Mouse (Mus musculus): ENCODE data around the gene Nol4l.
"Not testable (repeated sequence)": the region's sequence is repeated elsewhere in the genome, so short reads cannot be mapped to it uniquely, and the experiment has no call there.

Gene Nol4l

DNA sequence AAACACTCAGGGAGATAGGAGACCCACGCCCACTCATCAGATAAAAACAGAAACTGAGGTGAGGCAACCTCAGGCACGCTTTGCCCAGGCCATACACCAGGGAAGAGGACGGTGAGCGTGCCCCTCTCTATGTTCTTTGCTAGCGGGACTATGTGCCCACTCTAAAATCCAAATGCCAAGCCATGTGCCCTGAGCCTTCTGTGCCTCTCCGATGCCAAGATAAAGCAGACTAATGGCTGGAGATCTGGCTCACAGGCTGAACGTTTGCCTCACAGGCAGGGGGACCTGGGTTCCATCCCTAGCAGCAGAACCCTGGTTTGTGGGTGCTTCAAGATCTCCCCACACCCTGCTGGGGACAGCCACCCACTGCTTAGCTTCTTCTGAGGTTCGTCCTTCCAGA, 19.6 kb downstream of the Nol4l start:
- DNase-seq: no peak

DNA sequence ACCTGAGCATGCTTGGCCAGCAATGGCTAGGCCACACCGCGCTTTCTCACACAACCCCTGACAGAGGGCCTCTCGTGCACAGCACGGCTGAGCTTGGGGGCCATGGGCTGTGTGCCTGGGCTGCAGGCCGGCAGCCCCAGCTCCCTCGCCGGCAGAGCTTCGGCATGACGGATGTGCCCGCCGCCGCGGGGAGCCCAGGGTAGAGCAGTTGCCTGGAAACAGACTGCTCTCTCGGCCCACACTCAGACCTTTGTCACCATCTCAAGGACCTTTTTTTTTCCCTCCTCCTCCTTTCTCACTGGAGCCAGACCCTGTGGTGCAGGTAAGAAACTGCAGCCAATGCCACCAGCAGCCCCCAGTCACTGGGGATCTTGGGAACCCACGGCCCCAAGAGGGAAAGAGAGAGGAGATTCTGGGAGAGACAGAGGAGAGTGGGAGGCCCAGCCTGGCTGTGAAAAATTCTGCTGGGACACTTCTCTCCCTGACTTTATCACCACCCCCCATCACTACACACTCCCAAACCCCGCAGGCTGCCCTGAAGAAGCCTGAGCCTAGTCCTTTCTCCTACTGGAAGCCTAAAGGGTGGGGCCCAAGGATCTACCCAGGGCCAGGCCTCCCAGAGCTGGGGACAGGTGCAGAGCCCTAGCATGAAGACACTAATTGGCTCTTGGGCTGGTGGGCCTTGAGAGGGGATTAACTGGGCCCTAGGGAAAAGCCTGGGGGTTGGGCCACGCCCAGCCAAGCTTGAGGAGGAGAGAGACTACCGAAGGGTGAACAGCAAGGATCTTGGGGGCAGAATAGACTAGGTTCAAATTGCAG, 20.4 kb downstream of the Nol4l start:
- peak; percentile 71 for DNase-seq

DNA sequence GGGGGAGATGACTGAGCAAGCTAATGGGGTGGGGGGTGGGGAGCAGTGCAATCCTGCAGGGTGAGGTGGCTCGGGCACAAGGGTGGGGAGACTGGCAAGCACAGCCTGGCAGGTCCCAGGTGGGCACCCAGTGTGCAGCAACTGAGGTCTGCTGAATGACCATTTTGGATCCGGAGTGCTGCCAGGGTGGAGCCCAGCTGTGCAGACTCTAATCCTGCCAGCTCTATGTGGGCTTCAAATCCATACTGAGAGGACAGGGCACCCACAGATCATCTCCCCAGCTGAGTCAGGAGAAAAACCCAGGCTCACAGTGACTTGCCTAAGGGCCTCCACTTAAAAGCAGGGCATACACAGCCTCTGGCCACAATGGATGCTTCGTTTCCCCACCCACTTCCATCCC, 21.4 kb downstream of the Nol4l start:
- DNase-seq: no peak

- no peak for DNase-seq
Observed at GRCm38 (mm10) chr2:153507969-153508368, 21.8 kb downstream of the Nol4l start.

- DNase-seq: no peak
Observed at GRCm38 (mm10) chr2:153506385-153506784, 23.4 kb downstream of the Nol4l start.

DNA sequence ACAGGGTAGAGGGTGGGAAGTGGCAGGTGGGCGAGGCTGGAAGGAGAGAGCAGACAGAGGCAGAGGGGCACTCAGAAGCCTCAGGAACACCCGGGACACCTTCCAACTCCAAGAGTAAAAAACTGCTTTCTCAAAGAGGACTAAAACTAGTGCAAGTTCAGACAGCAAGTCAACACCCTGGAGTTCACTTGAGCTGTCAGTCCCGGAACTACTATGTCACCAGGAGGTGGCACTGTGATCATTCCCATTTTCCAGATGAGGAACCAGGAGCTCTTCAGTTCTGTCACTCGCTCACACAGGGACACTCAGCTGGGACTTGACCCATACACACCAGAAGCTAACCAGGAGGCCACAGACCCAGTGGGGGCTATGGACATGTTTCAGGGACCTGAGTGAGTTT, 30.6 kb downstream of the Nol4l start:
- DNase-seq: no peak

DNA sequence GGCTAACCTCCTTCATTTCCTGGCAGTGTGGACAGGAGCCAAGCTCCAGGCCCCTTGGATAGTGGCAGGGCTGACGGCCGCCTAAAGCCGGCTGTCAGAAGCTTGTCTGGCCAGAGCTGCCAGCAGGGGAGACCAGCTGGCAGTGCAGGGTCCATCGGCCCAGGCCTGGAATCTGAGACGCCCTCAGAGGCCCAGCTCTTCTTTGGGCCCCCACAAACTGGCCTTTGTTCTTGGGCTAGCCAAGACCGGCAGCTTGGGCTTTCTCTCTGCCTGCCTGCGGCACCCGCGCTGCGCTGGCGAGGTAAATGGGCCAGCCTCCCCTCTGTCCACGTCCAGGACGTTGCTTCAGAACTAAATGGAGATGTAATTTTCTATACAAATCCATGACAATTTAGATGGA, 32.9 kb downstream of the Nol4l start:
- peak; percentile 84 for DNase-seq

- no peak for DNase-seq
Observed at GRCm38 (mm10) chr2:153496301-153496700, 33.5 kb downstream of the Nol4l start.

DNA sequence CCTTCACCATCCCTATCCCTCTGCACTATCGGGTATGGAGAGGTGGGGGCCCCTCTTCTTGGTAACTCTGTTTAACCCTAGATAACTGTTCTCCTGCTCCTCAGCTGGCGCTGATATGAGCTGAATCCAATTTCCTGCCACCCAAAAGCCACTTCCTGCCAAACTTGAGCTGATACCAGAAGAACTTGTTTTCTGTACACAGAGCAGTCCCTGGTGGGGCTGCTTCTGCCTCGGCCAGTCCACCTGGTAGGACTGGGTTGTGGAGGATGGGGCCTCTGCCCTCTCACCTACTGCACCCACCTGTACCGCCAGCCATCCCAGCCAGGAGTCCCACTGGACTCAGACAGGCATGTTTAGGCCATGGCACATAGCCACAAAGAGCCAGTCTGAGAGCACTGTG, 34.0 kb downstream of the Nol4l start:
- no peak for DNase-seq

DNA sequence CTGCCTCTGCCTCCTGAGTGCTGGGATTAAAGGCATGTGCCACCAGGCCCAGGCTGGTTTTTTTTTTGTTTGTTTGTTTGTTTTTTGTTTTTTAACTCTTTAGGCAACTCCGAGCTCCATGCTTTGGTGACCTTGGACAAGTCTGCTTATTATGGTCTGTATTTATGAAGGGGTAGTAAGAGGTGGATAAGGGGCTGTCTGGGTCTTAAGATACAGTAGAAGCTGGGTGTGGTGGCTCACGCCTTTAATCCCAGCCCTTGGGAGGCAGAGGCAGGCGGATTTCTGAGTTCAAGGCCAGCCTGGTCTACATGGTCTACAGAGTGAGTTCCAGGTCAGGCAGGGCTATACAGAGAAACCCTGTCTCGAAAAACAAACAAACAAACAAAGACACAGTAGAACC, 34.4 kb downstream of the Nol4l start:
- DNase-seq: not testable (repeated sequence)

GRCm38 (mm10) chr2:153494293-153494811, 35.4 kb downstream of the Nol4l start:
- peak; percentile 31 for DNase-seq

- peak; percentile 59 for DNase-seq
Observed at GRCm38 (mm10) chr2:153493781-153494292, 35.9 kb downstream of the Nol4l start.

- DNase-seq: no peak
Observed at GRCm38 (mm10) chr2:153493393-153493731, 36.4 kb downstream of the Nol4l start.

DNA sequence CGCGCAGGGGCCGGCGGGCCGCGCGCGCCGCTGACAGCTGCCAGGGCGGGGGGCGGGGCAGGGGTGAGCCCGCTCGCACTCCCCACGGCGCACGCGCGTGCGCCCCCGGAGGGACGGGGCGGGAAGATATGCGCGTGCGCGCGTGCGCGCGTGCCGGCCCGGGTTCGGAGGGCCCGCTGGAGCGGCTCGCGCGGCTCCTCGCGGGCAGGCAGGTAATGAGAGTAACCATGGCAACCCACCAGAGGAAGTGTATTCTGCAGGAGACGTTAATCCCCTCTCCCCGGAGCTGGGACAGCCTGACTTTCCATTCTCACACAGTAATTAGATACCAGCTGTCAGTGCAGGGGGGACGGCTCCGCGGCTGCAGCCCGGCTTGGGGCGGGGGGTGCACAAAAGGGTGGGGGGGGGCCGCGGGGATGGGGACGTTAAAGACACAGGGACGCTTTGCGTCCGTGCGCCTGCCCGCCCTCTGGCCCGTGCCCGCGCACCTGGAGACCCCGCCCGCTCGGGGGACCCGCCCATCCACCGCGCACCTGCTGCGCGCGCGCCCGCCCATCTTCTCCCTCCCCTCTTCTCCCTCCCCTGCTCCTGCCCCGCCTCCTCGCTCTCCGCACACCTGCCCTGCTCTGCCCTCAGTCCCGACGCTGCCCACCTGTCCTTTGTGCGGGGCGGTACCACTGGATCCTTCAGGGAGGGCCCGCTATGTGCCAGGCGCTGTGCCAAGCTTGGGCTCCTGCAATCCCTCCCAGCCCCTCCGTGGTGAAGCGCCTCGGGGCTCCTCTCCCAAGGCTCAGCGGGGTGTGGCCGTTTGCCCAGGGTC, 37.0 kb downstream of the Nol4l start, which contains the start of gene 4930404H24Rik:
4930404H24Rik (plus strand) TSS at position 218 of the 820 bp plus-strand sequence.
- peak; percentile 92 for DNase-seq

GRCm38 (mm10) chr2:153492179-153492517, 37.6 kb downstream of the Nol4l start:
- no peak for DNase-seq

DNA sequence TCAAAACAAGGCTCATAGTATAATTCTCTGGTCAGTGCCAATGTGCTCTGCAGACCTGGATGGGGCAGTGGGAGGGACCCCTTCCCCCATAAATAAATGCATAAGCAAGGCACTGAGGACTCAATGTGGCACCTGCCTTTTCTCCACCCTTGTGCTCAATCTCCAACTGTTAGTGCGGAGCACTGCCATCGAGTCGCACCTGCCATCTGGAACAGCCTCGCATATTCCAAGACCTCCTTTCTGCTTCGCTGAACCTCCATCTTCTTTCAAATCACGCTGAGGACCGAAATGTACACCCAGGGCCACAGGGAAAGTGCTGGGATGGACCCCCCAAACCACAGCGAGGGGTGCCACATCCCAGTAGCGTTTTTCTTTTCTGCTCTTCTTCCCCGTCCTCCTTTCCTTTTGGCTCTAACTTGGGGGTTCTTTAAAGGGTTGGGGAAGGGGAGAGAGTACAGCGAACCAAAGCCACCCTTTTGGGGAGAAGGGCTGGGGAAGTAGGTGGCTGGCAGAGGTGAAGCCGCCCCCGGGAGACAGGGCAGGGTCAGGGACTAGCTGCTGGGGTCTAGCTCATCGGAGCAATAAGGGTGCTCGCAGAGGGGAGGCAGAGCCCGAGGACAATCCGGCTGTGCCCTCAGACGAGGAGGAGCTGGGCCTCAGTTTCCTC, 38.1 kb downstream of the Nol4l start:
- no peak for DNase-seq

- DNase-seq: no peak
Observed at GRCm38 (mm10) chr2:153490940-153491339, 38.8 kb downstream of the Nol4l start.

DNA sequence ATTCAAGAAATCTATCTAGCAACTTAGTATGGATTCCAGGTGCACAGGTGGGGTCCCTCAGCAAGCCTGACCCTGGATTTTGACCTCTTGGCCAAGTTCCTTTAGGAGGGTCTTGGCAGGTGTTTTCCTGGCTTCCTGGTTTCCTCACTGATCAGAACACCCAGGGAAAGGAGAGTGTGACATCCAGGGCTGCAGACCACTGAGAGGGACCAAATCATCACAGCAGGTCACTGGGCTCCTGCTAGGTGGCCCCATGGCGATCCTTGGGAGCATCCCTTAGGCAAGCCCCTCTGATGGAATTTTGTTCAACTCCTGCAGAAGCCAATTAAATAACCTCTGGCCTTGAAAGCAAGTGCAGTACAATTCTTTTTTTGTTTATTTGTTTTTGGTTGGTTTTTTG, 39.7 kb downstream of the Nol4l start:
- DNase-seq: no peak

DNA sequence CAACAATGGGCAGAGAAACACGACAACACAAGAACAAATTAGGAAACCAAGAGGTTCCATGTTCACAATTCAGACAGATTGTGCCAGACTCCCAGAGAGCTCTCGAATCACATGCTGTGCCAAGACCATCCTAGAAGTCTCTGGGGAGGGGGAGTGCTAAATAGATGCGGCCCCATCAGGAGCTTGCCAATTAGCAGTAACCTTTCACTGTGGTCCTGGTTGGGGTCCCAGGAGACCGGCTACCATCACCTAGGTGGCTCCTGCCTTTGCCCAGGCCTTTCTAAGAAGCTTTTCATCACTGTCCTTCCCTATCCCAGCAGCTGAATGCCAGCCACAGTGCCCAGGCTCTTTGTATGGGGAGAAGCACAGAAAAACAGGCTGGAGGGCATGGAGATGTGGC, 45.7 kb downstream of the Nol4l start:
- no peak for DNase-seq

- DNase-seq: peak; percentile 93
Observed at GRCm38 (mm10) chr2:153483118-153483983, 46.4 kb downstream of the Nol4l start.

DNA sequence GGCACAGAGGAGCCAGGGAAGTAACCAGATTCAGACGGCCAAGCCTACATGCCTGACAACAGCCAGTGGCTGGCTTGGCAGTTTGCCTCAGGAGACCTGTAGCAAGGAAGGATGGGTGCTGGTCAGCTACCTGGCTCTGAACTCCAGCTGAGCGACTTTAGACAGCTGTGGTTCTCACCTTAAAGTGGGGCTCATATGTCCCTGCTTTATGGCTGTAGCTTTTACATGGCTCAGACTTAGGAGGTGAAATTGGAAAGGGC, 48.0 kb downstream of the Nol4l start:
- DNase-seq: no peak

- DNase-seq: no peak
Observed at GRCm38 (mm10) chr2:153481108-153481860, 48.5 kb downstream of the Nol4l start.
